Mouse (Mus musculus) midbrain, embryonic 13.5 days (tissue): ENCODE data around the gene Abat. TPM values are rescaled to one million over a fixed set of nuclear protein-coding genes. Genes with fewer than 3 reads are reported as not detected.

Experiments used
- ATAC-seq: fragments of 200-750 bp; cut with Nextera tagmentation; 2 replicates; pipeline ENCODE4 v1.8.0; 2017; ENCODE audit warnings: mild to moderate bottlenecking, moderate TSS enrichment, moderate library complexity
- H3K27ac ChIP-seq: fragments of 300-500 bp; sonication (generic); 2 replicates; pipeline ENCODE4 v1.5.1; 2015; ENCODE audit warnings: inconsistent platforms, mild to moderate bottlenecking, moderate library complexity
- H3K27me3 ChIP-seq: fragments of 300-500 bp; sonication (generic); 2 replicates; pipeline ENCODE4 v1.6.1; 2015; ENCODE audit warnings: mild to moderate bottlenecking, inconsistent platforms
- H3K36me3 ChIP-seq: fragments of 300-500 bp; sonication (generic); 2 replicates; pipeline ENCODE4 v1.6.1; 2015; ENCODE audit warnings: mild to moderate bottlenecking, inconsistent platforms
- H3K4me1 ChIP-seq: fragments of 300-500 bp; sonication (generic); replicated peaks from 2 replicates; pipeline ENCODE4 v1.6.1; 2015; ENCODE audit warnings: inconsistent platforms
- H3K4me2 ChIP-seq: fragments of 300-500 bp; sonication (generic); replicated peaks from 2 replicates; pipeline ENCODE4 v1.6.1; 2015; ENCODE audit warnings: moderate library complexity, mild to moderate bottlenecking, inconsistent platforms
- H3K4me3 ChIP-seq: fragments of 300-500 bp; sonication (generic); replicated peaks from 2 replicates; pipeline ENCODE4 v1.5.1; 2015; ENCODE audit warnings: mild to moderate bottlenecking, inconsistent platforms
- H3K9ac ChIP-seq: fragments of 300-500 bp; sonication (generic); replicated peaks from 2 replicates; pipeline ENCODE4 v1.6.1; 2015; ENCODE audit warnings: mild to moderate bottlenecking, inconsistent platforms
- H3K9me3 ChIP-seq: fragments of 300-500 bp; sonication (generic); 2 replicates; pipeline ENCODE4 v1.6.1; 2016; ENCODE audit warnings: mild to moderate bottlenecking, inconsistent platforms
- WGBS: fragments of 180-500 bp; shearing (Covaris S2); methylation state at CpG from one replicate; pipeline ENCODE4 v1.1.7; 2015; 5-methylcytosine and 5-hydroxymethylcytosine counted together
- polyA plus RNA-seq: library from polyadenylated mRNA; unstranded; fragments of >200 nt; fragmentation: Nextera tagmentation; extraction: Ambion mirVana; gene quantifications from 2 replicates; pipeline ENCODE4 v1.2.1, GENCODE M21; 2015

The Abat gene
- polyA plus RNA-seq, 1 experiment from 2014 or later: 55.2 TPM

- Histone ChIP-seq H3K36me3 (peaks cover 93% of the 10 kb centered on the region), H3K9ac (no peak overlapping the region), H3K4me1 (no peaks in the 10 kb centered on the region), H3K27me3 (no peaks in the 10 kb centered on the region), H3K4me2 (no peak overlapping the region), H3K27ac (no peak overlapping the region), H3K4me3 (no peak overlapping the region), H3K9me3 (no peaks in the 10 kb centered on the region)
- no peak for ATAC-seq
- WGBS: 81% methylated on average over 6 of the region's 6 CpGs
Observed at GRCm38 (mm10) chr16:8645546-8645945, 132.3 kb downstream of the Abat start.

- Histone ChIP-seq H3K9ac (no peak overlapping the region), H3K4me3 (no peak overlapping the region), H3K27me3 (no peaks in the 10 kb centered on the region), H3K4me1 (no peaks in the 10 kb centered on the region), H3K4me2 (no peak overlapping the region), H3K27ac (no peak overlapping the region), H3K36me3 (peaks cover 93% of the 10 kb centered on the region), H3K9me3 (no peaks in the 10 kb centered on the region)
- no peak for ATAC-seq
- WGBS: 99% methylated on average over 3 of the region's 3 CpGs
Observed at GRCm38 (mm10) chr16:8650007-8650406, 136.8 kb downstream of the Abat start.

GRCm38 (mm10) chr16:8655108-8655507 is 141.9 kb downstream of the Abat start:
- WGBS: 92% methylated on average over 6 of the region's 6 CpGs
- H3K27ac ChIP-seq: no peak overlapping the region
- no peaks in the 10 kb centered on the region for H3K9me3 ChIP-seq
- no peak overlapping the region for H3K9ac ChIP-seq
- H3K36me3 ChIP-seq: peaks cover 92% of the 10 kb centered on the region
- ATAC-seq: no peak
- no peak overlapping the region for H3K4me2 ChIP-seq
- no peak overlapping the region for H3K4me3 ChIP-seq
- H3K27me3 ChIP-seq: no peaks in the 10 kb centered on the region
- H3K4me1 ChIP-seq: no peaks in the 10 kb centered on the region

GRCm38 (mm10) chr16:8655599-8655998 is 142.4 kb downstream of the Abat start:
- no peak overlapping the region for H3K27ac ChIP-seq
- 87% methylated on average over 9 of the region's 9 CpGs for WGBS
- H3K36me3 ChIP-seq: peaks cover 93% of the 10 kb centered on the region
- H3K4me1 ChIP-seq: no peaks in the 10 kb centered on the region
- H3K9me3 ChIP-seq: no peaks in the 10 kb centered on the region
- no peak overlapping the region for H3K4me2 ChIP-seq
- H3K4me3 ChIP-seq: no peak overlapping the region
- no peaks in the 10 kb centered on the region for H3K27me3 ChIP-seq
- H3K9ac ChIP-seq: no peak overlapping the region
- no peak for ATAC-seq

GRCm38 (mm10) chr16:8656256-8656655 is 143.0 kb downstream of the Abat start:
- H3K27me3 ChIP-seq: no peaks in the 10 kb centered on the region
- WGBS: 81% methylated on average over 2 of the region's 2 CpGs
- H3K27ac ChIP-seq: no peak overlapping the region
- no peak overlapping the region for H3K4me3 ChIP-seq
- no peaks in the 10 kb centered on the region for H3K9me3 ChIP-seq
- 0 out of 2 replicates have a peak, but pooled peaks have one; percentile 18 for ATAC-seq
- H3K4me1 ChIP-seq: no peaks in the 10 kb centered on the region
- no peak overlapping the region for H3K4me2 ChIP-seq
- no peak overlapping the region for H3K9ac ChIP-seq
- peaks cover 91% of the 10 kb centered on the region for H3K36me3 ChIP-seq

- Histone ChIP-seq H3K4me3 (no peak overlapping the region), H3K9ac (no peak overlapping the region), H3K27me3 (no peaks in the 10 kb centered on the region), H3K27ac (no peak overlapping the region), H3K9me3 (no peaks in the 10 kb centered on the region), H3K4me2 (no peak overlapping the region), H3K36me3 (peaks cover 91% of the 10 kb centered on the region), H3K4me1 (peaks cover 3% of the 10 kb centered on the region; the same call in 1 of the 2 replicates)
- WGBS: 83% methylated on average over 4 of the region's 4 CpGs
- ATAC-seq: no peak
Observed at GRCm38 (mm10) chr16:8658349-8658748, 145.1 kb downstream of the Abat start.

- Histone ChIP-seq H3K4me1 (peaks cover 7% of the 10 kb centered on the region; the same call in 1 of the 2 replicates), H3K4me3 (no peak overlapping the region), H3K9me3 (no peaks in the 10 kb centered on the region), H3K36me3 (peaks cover 91% of the 10 kb centered on the region), H3K9ac (no peak overlapping the region), H3K4me2 (no peak overlapping the region), H3K27me3 (no peaks in the 10 kb centered on the region), H3K27ac (no peak overlapping the region)
- ATAC-seq: no peak
- 90% methylated on average over 4 of the region's 4 CpGs for WGBS
Observed at GRCm38 (mm10) chr16:8658764-8659163, 145.5 kb downstream of the Abat start.

- H3K27me3 ChIP-seq: no peaks in the 10 kb centered on the region
- 100% methylated on average over 1 of the region's 2 CpGs for WGBS
- no peak overlapping the region for H3K4me3 ChIP-seq
- peaks cover 71% of the 10 kb centered on the region for H3K36me3 ChIP-seq
- no peak overlapping the region for H3K9ac ChIP-seq
- H3K4me2 ChIP-seq: no peak overlapping the region
- peaks cover 47% of the 10 kb centered on the region for H3K4me1 ChIP-seq
- no peaks in the 10 kb centered on the region for H3K9me3 ChIP-seq
- no peak overlapping the region for H3K27ac ChIP-seq
- no peak for ATAC-seq
Observed at GRCm38 (mm10) chr16:8663022-8663421, 149.8 kb downstream of the Abat start.

- Histone ChIP-seq H3K27ac (no peak overlapping the region), H3K9me3 (no peaks in the 10 kb centered on the region)
Observed at GRCm38 (mm10) chr16:8663606-8664539, 150.6 kb downstream of the Abat start.

GRCm38 (mm10) chr16:8665367-8665766 is 152.1 kb downstream of the Abat start:
- H3K27me3 ChIP-seq: no peaks in the 10 kb centered on the region
- H3K4me3 ChIP-seq: no peak overlapping the region
- no peak overlapping the region for H3K27ac ChIP-seq
- ATAC-seq: no peak
- WGBS: 85% methylated on average over 5 of the region's 5 CpGs
- H3K36me3 ChIP-seq: peaks cover 47% of the 10 kb centered on the region
- H3K4me1 ChIP-seq: peaks cover 70% of the 10 kb centered on the region
- no peaks in the 10 kb centered on the region for H3K9me3 ChIP-seq
- H3K9ac ChIP-seq: no peak overlapping the region
- no peak overlapping the region for H3K4me2 ChIP-seq

More at GRCm38 (mm10) chr16:8663606-8664539, 150.6 kb downstream of the Abat start:
- H3K9ac ChIP-seq: no peak overlapping the region
- H3K4me3 ChIP-seq: no peak overlapping the region
- no peaks in the 10 kb centered on the region for H3K27me3 ChIP-seq
- H3K36me3 ChIP-seq: peaks cover 62% of the 10 kb centered on the region
- no peak overlapping the region for H3K4me2 ChIP-seq
- WGBS: 83% methylated on average over 24 of the region's 24 CpGs
- ATAC-seq: no peak
- peaks cover 55% of the 10 kb centered on the region for H3K4me1 ChIP-seq

- Histone ChIP-seq H3K4me1 (peaks cover 78% of the 10 kb centered on the region), H3K9ac (0 out of 2 replicates have a peak overlapping the region, but pooled peaks have one; percentile 30), H3K4me2 (no peak overlapping the region), H3K27ac (no peak overlapping the region; the same call in 1 of the 2 replicates), H3K4me3 (no peak overlapping the region), H3K9me3 (no peaks in the 10 kb centered on the region), H3K36me3 (peaks cover 38% of the 10 kb centered on the region), H3K27me3 (no peaks in the 10 kb centered on the region)
- 80% methylated on average over 2 of the region's 2 CpGs for WGBS
- no peak for ATAC-seq
Observed at GRCm38 (mm10) chr16:8666452-8666851, 153.2 kb downstream of the Abat start.

- no peak for ATAC-seq
- 86% methylated on average over 7 of the region's 7 CpGs for WGBS
Observed at GRCm38 (mm10) chr16:8667261-8667660, 154.0 kb downstream of the Abat start.

More at GRCm38 (mm10) chr16:8667261-8667660, 154.0 kb downstream of the Abat start:
- Histone ChIP-seq H3K27me3 (no peaks in the 10 kb centered on the region), H3K9ac (peak overlapping the region; percentile 24; the same call in 1 of the 2 replicates), H3K4me1 (peaks cover 78% of the 10 kb centered on the region), H3K4me3 (no peak overlapping the region), H3K36me3 (peaks cover 30% of the 10 kb centered on the region), H3K27ac (no peak overlapping the region), H3K9me3 (no peaks in the 10 kb centered on the region), H3K4me2 (peak overlapping the region; percentile 91; the same call in 1 of the 2 replicates)
